Mouse (Mus musculus) forebrain, embryonic 16.5 days (tissue): ENCODE data around the gene Hist1h3e. TPM values are rescaled to one million over a fixed set of nuclear protein-coding genes. Genes with fewer than 3 reads are reported as not detected.
A peak's percentile ranks its signal among the peaks of the same experiment; 100 is the strongest.
"Not testable (repeated sequence)": the region's sequence is repeated elsewhere in the genome, so short reads cannot be mapped to it uniquely, and the experiment has no call there.

Experiments
- ATAC-seq: fragments of 200-750 bp; cut with Nextera tagmentation; 2 replicates; pipeline ENCODE4 v1.8.0; 2017; ENCODE audit warnings: mild to moderate bottlenecking, moderate library complexity
- H3K27ac ChIP-seq: fragments of 300-500 bp; sonication (generic); 2 replicates; pipeline ENCODE4 v1.5.1; 2014; ENCODE audit warnings: low read length, control low read depth
- H3K27me3 ChIP-seq: fragments of 300-500 bp; sonication (generic); replicated peaks from 2 replicates; pipeline ENCODE4 v1.6.1; 2014; ENCODE audit warnings: low read length; ENCODE audit not compliant: control insufficient read depth, insufficient read depth
- H3K36me3 ChIP-seq: fragments of 300-500 bp; sonication (generic); 2 replicates; pipeline ENCODE4 v1.6.1; 2014; ENCODE audit not compliant: control insufficient read depth, insufficient read depth
- H3K4me1 ChIP-seq: fragments of 300-500 bp; sonication (generic); replicated peaks from 2 replicates; pipeline ENCODE4 v1.6.1; 2014; ENCODE audit warnings: low read length; ENCODE audit not compliant: control insufficient read depth, insufficient read depth
- H3K4me2 ChIP-seq: fragments of 300-500 bp; sonication (generic); 2 replicates; pipeline ENCODE4 v1.6.1; 2014; ENCODE audit warnings: mild to moderate bottlenecking, low read length, control low read depth
- H3K4me3 ChIP-seq: fragments of 300-500 bp; sonication (generic); replicated peaks from 2 replicates; pipeline ENCODE4 v1.5.1; 2014; ENCODE audit warnings: mild to moderate bottlenecking, low read length, control low read depth
- H3K9ac ChIP-seq: fragments of 300-500 bp; sonication (generic); replicated peaks from 2 replicates; pipeline ENCODE4 v1.6.1; 2014; ENCODE audit warnings: low read depth, low read length, control low read depth
- H3K9me3 ChIP-seq: fragments of 300-500 bp; sonication (generic); 2 replicates; pipeline ENCODE4 v1.6.1; 2016; ENCODE audit warnings: low read length; ENCODE audit not compliant: control insufficient read depth
- WGBS: fragments of 180-500 bp; shearing (Covaris S2); extraction: QIAGEN DNeasy Blood & Tissue Kit; methylation state at CpG from one replicate; pipeline ENCODE4 v1.1.7; 2014; 5-methylcytosine and 5-hydroxymethylcytosine counted together
- polyA plus RNA-seq: library from polyadenylated mRNA; unstranded; fragments of >200 nt; fragmentation: Nextera tagmentation; extraction: Ambion mirVana; gene quantifications from 2 replicates; pipeline ENCODE4 v1.2.1, GENCODE M21; 2015

The Hist1h3e gene
- polyA plus RNA-seq, 1 experiment from 2014 or later = 2.0 TPM

DNA sequence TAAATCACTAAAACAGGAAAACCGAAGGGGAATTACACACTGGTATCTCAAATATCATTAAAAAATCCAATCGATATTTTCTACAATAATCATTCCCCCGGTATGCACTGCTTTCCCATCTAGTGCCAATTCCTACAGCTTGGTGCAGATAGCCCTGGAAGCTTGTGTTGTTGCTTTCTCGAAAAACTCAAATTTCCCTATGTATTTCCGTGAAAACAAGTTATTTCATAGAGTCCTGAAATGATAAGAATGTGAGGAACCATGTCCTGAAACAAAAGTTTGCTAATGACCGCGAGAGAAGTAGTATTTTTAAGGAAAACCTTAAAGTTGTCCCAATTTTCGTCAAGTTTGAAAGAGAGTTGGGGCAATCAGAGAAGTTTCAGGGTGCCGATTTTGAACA is 7.8 kb downstream of the Hist1h3e start:
- peak overlapping the region; percentile 80 for H3K27ac ChIP-seq
- peak overlapping the region; percentile 45 for H3K9ac ChIP-seq
- WGBS = 17% methylated on average over 9 of the region's 9 CpGs
- no peaks in the 10 kb centered on the region for H3K36me3 ChIP-seq
- peak overlapping the region; percentile 58 for H3K4me3 ChIP-seq
- peaks cover 16% of the 10 kb centered on the region for H3K4me1 ChIP-seq
- no peak for ATAC-seq
- peak overlapping the region; percentile 99 for H3K4me2 ChIP-seq
- no peaks in the 10 kb centered on the region for H3K27me3 ChIP-seq
- H3K9me3 ChIP-seq = no peaks in the 10 kb centered on the region

- peak within 1 kb of the TSS; percentile 62 for H3K4me2 ChIP-seq
Observed at GRCm38 (mm10) chr13:23552962-23553361, 9.2 kb downstream of the Hist1h3e start, which contains the start of gene Hist1h1d. Gene Hist1h1d (plus strand): TSS chr13:23553262.

GRCm38 (mm10) chr13:23551931-23552914 is 9.9 kb downstream of the Hist1h3e start:
- 42% methylated on average over 8 of the region's 8 CpGs for WGBS
- ATAC-seq = no peak
- H3K4me1 ChIP-seq = peaks cover 16% of the 10 kb centered on the region
- no peak overlapping the region for H3K9ac ChIP-seq
- no peaks in the 10 kb centered on the region for H3K27me3 ChIP-seq
- H3K4me3 ChIP-seq = peak overlapping the region; percentile 44
- H3K4me2 ChIP-seq = peak overlapping the region; percentile 62
- H3K36me3 ChIP-seq = no peaks in the 10 kb centered on the region
- peak overlapping the region; percentile 81 for H3K27ac ChIP-seq
- no peaks in the 10 kb centered on the region for H3K9me3 ChIP-seq

More at GRCm38 (mm10) chr13:23552962-23553361, 9.2 kb downstream of the Hist1h3e start, which contains the start of gene Hist1h1d:
- Histone ChIP-seq H3K4me1 (peaks cover 16% of the 10 kb centered on the region), H3K9me3 (no peaks in the 10 kb centered on the region), H3K36me3 (no peaks in the 10 kb centered on the region), H3K4me3 (no peak within 1 kb of the TSS), H3K27ac (peak within 1 kb of the TSS; percentile 80), H3K27me3 (no peaks in the 10 kb centered on the region), H3K9ac (no peak within 1 kb of the TSS)
- no peak for ATAC-seq

DNA sequence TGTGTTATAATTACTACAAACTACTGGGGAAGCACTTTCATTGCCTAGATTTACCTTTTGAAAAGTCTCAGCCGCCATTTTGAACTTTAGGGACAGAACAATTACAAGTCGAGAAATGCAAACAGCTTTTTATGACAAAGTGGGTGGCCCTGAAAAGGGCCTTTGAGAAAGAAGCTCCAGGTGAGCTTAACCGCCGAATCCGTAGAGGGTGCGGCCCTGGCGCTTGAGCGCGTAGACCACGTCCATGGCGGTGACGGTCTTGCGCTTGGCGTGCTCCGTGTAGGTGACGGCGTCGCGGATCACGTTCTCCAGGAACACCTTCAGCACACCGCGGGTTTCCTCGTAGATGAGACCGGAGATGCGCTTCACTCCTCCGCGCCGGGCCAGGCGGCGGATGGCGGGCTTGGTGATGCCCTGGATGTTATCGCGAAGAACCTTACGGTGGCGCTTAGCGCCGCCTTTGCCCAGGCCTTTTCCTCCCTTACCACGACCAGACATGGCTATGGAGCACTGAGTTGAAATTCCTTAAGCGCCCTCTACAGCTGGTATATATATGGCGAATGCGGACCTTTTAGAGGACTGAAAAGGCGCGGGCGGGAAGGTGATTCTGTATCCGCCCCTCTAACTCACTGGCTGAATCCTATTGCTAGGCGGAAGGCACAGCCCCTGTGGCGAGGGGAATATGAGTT is 10.9 kb downstream of the Hist1h3e start, which contains the start of gene Hist1h4f:
TSS of gene Hist1h4f (minus strand) at position 503 of the 689 bp plus-strand sequence.
- H3K9ac ChIP-seq = peak within 1 kb of the TSS; percentile 58
- H3K27me3 ChIP-seq, H3K9me3 ChIP-seq, H3K36me3 ChIP-seq: not testable (repeated sequence)
- peak; percentile 84 for ATAC-seq
- peak within 1 kb of the TSS; percentile 81 for H3K27ac ChIP-seq
- peak within 1 kb of the TSS; percentile 62 for H3K4me2 ChIP-seq
- H3K4me3 ChIP-seq = peak within 1 kb of the TSS; percentile 44
- WGBS = under 1% methylated on average over 47 of the region's 47 CpGs
- H3K4me1 ChIP-seq = peaks cover 15% of the 10 kb centered on the region

DNA sequence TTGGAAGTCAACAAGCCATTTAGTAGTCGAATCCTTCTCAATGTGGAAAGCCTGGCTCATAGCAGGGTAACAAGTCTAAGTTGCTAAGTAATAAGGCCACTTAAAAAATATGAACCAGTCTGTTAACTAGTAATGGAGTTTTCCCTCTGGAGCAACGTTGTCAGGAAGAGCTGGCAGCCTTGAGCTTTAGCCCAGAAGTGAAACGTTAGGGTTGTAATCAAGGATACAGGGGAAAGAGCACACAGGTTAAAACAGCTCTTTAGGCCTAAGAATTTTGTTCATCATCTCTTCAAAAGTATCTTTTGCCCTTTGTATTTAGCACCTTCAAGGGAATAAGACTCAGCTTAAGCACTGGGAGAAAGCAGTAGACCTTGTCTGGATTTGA is 11.4 kb downstream of the Hist1h3e start:
- H3K27ac ChIP-seq = peak overlapping the region; percentile 81
- H3K4me2 ChIP-seq = peak overlapping the region; percentile 62
- no peak for ATAC-seq
- peak overlapping the region; percentile 58 for H3K9ac ChIP-seq
- no peaks in the 10 kb centered on the region for H3K27me3 ChIP-seq
- no peaks in the 10 kb centered on the region for H3K9me3 ChIP-seq
- no peaks in the 10 kb centered on the region for H3K36me3 ChIP-seq
- H3K4me3 ChIP-seq = peak overlapping the region; percentile 44
- H3K4me1 ChIP-seq = peaks cover 16% of the 10 kb centered on the region
- WGBS = 4% methylated on average over 3 of the region's 3 CpGs

GRCm38 (mm10) chr13:23546694-23547093 is 15.5 kb downstream of the Hist1h3e start:
- no peak for ATAC-seq
- H3K4me2 ChIP-seq = no peak overlapping the region
- peaks cover 8% of the 10 kb centered on the region for H3K4me1 ChIP-seq
- H3K9ac ChIP-seq = no peak overlapping the region
- H3K36me3 ChIP-seq = no peaks in the 10 kb centered on the region
- H3K4me3 ChIP-seq = no peak overlapping the region
- no peaks in the 10 kb centered on the region for H3K9me3 ChIP-seq
- no peak overlapping the region for H3K27ac ChIP-seq
- WGBS = 82% methylated on average over 5 of the region's 5 CpGs
- H3K27me3 ChIP-seq = no peaks in the 10 kb centered on the region

DNA sequence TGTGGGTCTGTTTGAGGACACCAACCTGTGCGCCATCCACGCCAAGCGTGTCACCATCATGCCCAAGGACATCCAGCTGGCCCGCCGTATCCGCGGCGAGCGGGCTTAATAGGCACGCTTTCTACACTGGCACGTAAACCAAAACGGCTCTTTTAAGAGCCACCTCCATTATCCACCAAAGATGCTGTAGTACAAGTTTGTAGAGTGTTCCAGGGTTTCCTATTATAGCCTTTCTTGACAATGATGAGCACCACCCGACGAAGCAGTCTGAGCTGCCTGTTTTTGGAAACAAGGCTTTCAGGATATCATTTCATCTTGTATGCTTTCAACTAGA is 17.4 kb downstream of the Hist1h3e start:
- WGBS = 1% methylated on average over 12 of the region's 14 CpGs
- H3K4me3 ChIP-seq = peak overlapping the region; percentile 54
- H3K4me1 ChIP-seq, H3K27me3 ChIP-seq, H3K9me3 ChIP-seq, H3K36me3 ChIP-seq: not testable (repeated sequence)
- peak; percentile 14 for ATAC-seq
- H3K9ac ChIP-seq = 0 out of 2 replicates have a peak overlapping the region, but pooled peaks have one; percentile 42
- peak overlapping the region; percentile 45 for H3K4me2 ChIP-seq
- peak overlapping the region; percentile 94 for H3K27ac ChIP-seq

GRCm38 (mm10) chr13:23543965-23544786 is 18.0 kb downstream of the Hist1h3e start, which contains the start of gene Hist1h3f:
Gene Hist1h3f (plus strand): TSS chr13:23544052.
- no peaks in the 10 kb centered on the region for H3K27me3 ChIP-seq
- H3K4me2 ChIP-seq = peak within 1 kb of the TSS; percentile 73
- peaks cover 2% of the 10 kb centered on the region; the same call in 1 of the 2 replicates for H3K4me1 ChIP-seq
- peak; percentile 93 for ATAC-seq
- H3K27ac ChIP-seq = peak within 1 kb of the TSS; percentile 94
- no peaks in the 10 kb centered on the region for H3K36me3 ChIP-seq
- peak within 1 kb of the TSS; percentile 61 for H3K9ac ChIP-seq
- WGBS = under 1% methylated on average over 23 of the region's 45 CpGs
- H3K4me3 ChIP-seq = peak within 1 kb of the TSS; percentile 54
- H3K9me3 ChIP-seq = no peaks in the 10 kb centered on the region
